Mouse (Mus musculus) kidney, embryonic 14.5 days (tissue): Measurements from ENCODE around the gene Tmem135. TPM values are rescaled to one million over a fixed set of nuclear protein-coding genes. Genes with fewer than 3 reads are reported as not detected.
A peak's percentile ranks its signal among the peaks of the same experiment; 100 is the strongest.

Experiments
- ATAC-seq: fragments of 200-750 bp; cut with Nextera tagmentation; 2 replicates; pipeline ENCODE4 v1.8.0; 2017; ENCODE audit warnings: moderate number of reproducible peaks, mild to moderate bottlenecking, moderate TSS enrichment, moderate library complexity; ENCODE audit not compliant: low FRiP score, low TSS enrichment
- H3K27ac ChIP-seq: fragments of 300-500 bp; sonication (generic); 2 replicates; pipeline ENCODE4 v1.5.1; 2014; ENCODE audit warnings: low read depth, mild to moderate bottlenecking, low read length, moderate library complexity, mixed read lengths
- H3K27me3 ChIP-seq: fragments of 300-500 bp; sonication (generic); 2 replicates; pipeline ENCODE4 v1.6.1; 2014; ENCODE audit warnings: mild to moderate bottlenecking, low read length; ENCODE audit not compliant: control insufficient read depth, insufficient read depth
- H3K36me3 ChIP-seq: fragments of 300-500 bp; sonication (generic); 2 replicates; pipeline ENCODE4 v1.6.1; 2014; ENCODE audit warnings: low read length, mixed read lengths; ENCODE audit not compliant: control insufficient read depth, insufficient read depth
- H3K4me1 ChIP-seq: fragments of 300-500 bp; sonication (generic); 2 replicates; pipeline ENCODE4 v1.6.1; 2014; ENCODE audit warnings: low read length, mixed read lengths; ENCODE audit not compliant: control insufficient read depth, insufficient read depth
- H3K4me2 ChIP-seq: fragments of 300-500 bp; sonication (generic); replicated peaks from 2 replicates; pipeline ENCODE4 v1.6.1; 2014; ENCODE audit warnings: low read depth, mild to moderate bottlenecking, low read length
- H3K4me3 ChIP-seq: fragments of 300-500 bp; sonication (generic); 2 replicates; pipeline ENCODE4 v1.5.1; 2014; ENCODE audit warnings: mild to moderate bottlenecking, low read length
- H3K9ac ChIP-seq: fragments of 300-500 bp; sonication (generic); 2 replicates; pipeline ENCODE4 v1.6.1; 2014; ENCODE audit warnings: low read depth, mild to moderate bottlenecking, low read length, moderate library complexity
- H3K9me3 ChIP-seq: fragments of 300-500 bp; sonication (generic); 2 replicates; pipeline ENCODE4 v1.6.1; 2016; ENCODE audit warnings: low read length; ENCODE audit not compliant: control insufficient read depth
- WGBS: fragments of 180-500 bp; shearing (Covaris S2); extraction: QIAGEN DNeasy Blood & Tissue Kit; methylation state at CpG from one replicate; pipeline ENCODE4 v1.1.7; 2014; 5-methylcytosine and 5-hydroxymethylcytosine counted together
- polyA plus RNA-seq: library from polyadenylated mRNA; unstranded; fragments of >200 nt; fragmentation: Nextera tagmentation; extraction: Ambion mirVana; gene quantifications from 2 replicates; pipeline ENCODE4 v1.2.1, GENCODE M21; 2014

Gene Tmem135
- polyA plus RNA-seq, result 19.2 and 31.9 TPM in 2 replicates

- no peaks in the 10 kb centered on the region for H3K27me3 ChIP-seq
- peak within 1 kb of the TSS; percentile 92 for H3K9ac ChIP-seq
- H3K27ac ChIP-seq, result peak within 1 kb of the TSS; percentile 92
- ATAC-seq, result peak; percentile 95
- H3K4me1 ChIP-seq, result peaks cover 42% of the 10 kb centered on the region
- H3K9me3 ChIP-seq, result no peaks in the 10 kb centered on the region
- under 1% methylated on average over 53 of the region's 62 CpGs for WGBS
- H3K4me2 ChIP-seq, result peak within 1 kb of the TSS; percentile 85
- H3K4me3 ChIP-seq, result peak within 1 kb of the TSS; percentile 93
- H3K36me3 ChIP-seq, result peaks cover 22% of the 10 kb centered on the region; the same call in 1 of the 2 replicates
Observed at GRCm38 (mm10) chr7:89404081-89404733, at the start of gene Tmem135, which contains the start of gene Fzd4. Gene Tmem135 (minus strand): TSS chr7:89404222. Gene Fzd4 (plus strand): TSS chr7:89404355.

- Histone ChIP-seq H3K4me2 (no peak overlapping the region), H3K9ac (no peak overlapping the region), H3K27ac (no peak overlapping the region), H3K4me1 (no peaks in the 10 kb centered on the region), H3K4me3 (no peak overlapping the region), H3K36me3 (no peaks in the 10 kb centered on the region), H3K27me3 (no peaks in the 10 kb centered on the region), H3K9me3 (no peaks in the 10 kb centered on the region)
- ATAC-seq, result no peak
- WGBS, result 68% methylated on average over 2 of the region's 2 CpGs
Observed at GRCm38 (mm10) chr7:89450312-89450711, 46.3 kb upstream of the Tmem135 start.

DNA sequence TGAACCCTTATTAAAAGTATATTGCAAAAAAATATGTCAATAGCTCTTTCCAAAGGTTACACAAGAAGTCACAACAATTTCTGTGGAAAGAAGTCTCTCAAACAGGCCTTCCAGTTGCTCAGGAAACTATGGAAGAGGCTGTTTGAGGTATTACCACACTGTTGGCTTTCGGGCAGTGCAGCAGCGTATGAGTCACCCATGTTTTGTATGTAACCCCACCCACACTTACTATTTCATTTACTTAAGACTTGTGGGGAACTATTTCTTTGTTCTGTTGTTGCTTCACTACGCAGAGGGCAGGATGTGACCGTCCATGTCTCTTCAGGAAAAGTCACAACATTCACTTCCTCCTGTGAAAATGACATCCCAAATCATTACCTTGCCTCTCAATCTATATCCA is 41.1 kb upstream of the Tmem135 start:
- Histone ChIP-seq H3K9me3 (no peaks in the 10 kb centered on the region), H3K27ac (no peak overlapping the region), H3K4me1 (no peaks in the 10 kb centered on the region), H3K4me3 (no peak overlapping the region), H3K4me2 (no peak overlapping the region), H3K27me3 (no peaks in the 10 kb centered on the region), H3K9ac (no peak overlapping the region), H3K36me3 (no peaks in the 10 kb centered on the region)
- ATAC-seq, result no peak
- WGBS, result 81% methylated on average over 4 of the region's 4 CpGs

- H3K4me1 ChIP-seq, result no peaks in the 10 kb centered on the region
- WGBS, result 77% methylated on average over 4 of the region's 4 CpGs
- ATAC-seq, result no peak
- no peak overlapping the region for H3K4me3 ChIP-seq
- no peaks in the 10 kb centered on the region for H3K36me3 ChIP-seq
- H3K27ac ChIP-seq, result no peak overlapping the region
- no peaks in the 10 kb centered on the region for H3K9me3 ChIP-seq
- no peaks in the 10 kb centered on the region for H3K27me3 ChIP-seq
- H3K9ac ChIP-seq, result no peak overlapping the region
- H3K4me2 ChIP-seq, result no peak overlapping the region
Observed at GRCm38 (mm10) chr7:89442242-89442641, 38.2 kb upstream of the Tmem135 start.

DNA sequence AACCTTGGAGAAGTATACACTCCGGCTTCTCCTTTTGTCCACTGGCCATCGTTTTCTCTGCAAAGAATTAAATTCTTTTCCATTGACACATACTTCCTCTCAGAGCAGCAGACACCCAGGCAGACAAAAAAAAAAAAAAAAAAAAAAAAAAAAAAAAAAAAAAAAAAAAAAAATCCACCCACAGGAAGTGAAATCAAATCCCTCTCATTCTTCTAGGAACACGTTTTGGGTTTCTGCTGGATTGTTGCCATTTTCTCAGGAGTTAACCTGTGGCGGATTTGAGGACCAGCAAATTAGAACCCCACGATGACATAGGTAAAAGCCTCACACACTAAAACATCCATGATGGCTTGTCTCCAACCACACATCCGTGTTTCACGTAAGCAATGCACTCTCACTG is 37.3 kb upstream of the Tmem135 start:
- WGBS, result 61% methylated on average over 7 of the region's 7 CpGs
- Histone ChIP-seq H3K9me3 (no peaks in the 10 kb centered on the region), H3K36me3 (no peaks in the 10 kb centered on the region), H3K9ac (no peak overlapping the region), H3K27me3 (no peaks in the 10 kb centered on the region), H3K4me2 (no peak overlapping the region), H3K27ac (no peak overlapping the region), H3K4me1 (no peaks in the 10 kb centered on the region), H3K4me3 (no peak overlapping the region)
- ATAC-seq, result no peak

- Histone ChIP-seq H3K4me1 (peaks cover 13% of the 10 kb centered on the region), H3K4me3 (no peak overlapping the region), H3K4me2 (no peak overlapping the region), H3K27ac (no peak overlapping the region), H3K9ac (no peak overlapping the region), H3K36me3 (no peaks in the 10 kb centered on the region), H3K27me3 (no peaks in the 10 kb centered on the region), H3K9me3 (no peaks in the 10 kb centered on the region)
- 39% methylated on average over 4 of the region's 4 CpGs for WGBS
- ATAC-seq, result peak; percentile 58; the same call in 1 of the 2 replicates
Observed at GRCm38 (mm10) chr7:89437589-89437988, 33.6 kb upstream of the Tmem135 start.

DNA sequence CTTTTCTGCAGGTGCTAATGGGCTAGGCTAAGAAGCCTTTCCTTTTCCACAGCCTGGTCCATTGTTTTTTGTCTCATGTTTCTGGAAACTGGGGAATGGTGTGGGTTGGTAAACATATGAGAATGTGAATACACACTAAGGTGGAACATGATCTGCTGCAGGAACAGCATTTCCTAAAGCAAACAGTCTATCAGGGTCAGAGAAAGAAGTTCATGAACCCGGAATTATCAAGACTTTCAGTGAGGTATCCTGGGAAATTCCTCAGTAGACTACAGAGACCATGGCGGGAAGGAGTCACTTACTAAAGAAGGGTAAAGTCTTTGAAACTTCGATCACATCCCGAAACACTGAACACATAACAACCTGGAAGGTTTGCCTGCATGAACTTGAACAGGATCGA is 32.4 kb upstream of the Tmem135 start:
- H3K9me3 ChIP-seq, result no peaks in the 10 kb centered on the region
- no peak overlapping the region for H3K27ac ChIP-seq
- no peak overlapping the region for H3K9ac ChIP-seq
- no peak for ATAC-seq
- 74% methylated on average over 5 of the region's 5 CpGs for WGBS
- H3K4me3 ChIP-seq, result no peak overlapping the region
- no peaks in the 10 kb centered on the region for H3K27me3 ChIP-seq
- H3K36me3 ChIP-seq, result no peaks in the 10 kb centered on the region
- no peak overlapping the region for H3K4me2 ChIP-seq
- peaks cover 13% of the 10 kb centered on the region for H3K4me1 ChIP-seq

DNA sequence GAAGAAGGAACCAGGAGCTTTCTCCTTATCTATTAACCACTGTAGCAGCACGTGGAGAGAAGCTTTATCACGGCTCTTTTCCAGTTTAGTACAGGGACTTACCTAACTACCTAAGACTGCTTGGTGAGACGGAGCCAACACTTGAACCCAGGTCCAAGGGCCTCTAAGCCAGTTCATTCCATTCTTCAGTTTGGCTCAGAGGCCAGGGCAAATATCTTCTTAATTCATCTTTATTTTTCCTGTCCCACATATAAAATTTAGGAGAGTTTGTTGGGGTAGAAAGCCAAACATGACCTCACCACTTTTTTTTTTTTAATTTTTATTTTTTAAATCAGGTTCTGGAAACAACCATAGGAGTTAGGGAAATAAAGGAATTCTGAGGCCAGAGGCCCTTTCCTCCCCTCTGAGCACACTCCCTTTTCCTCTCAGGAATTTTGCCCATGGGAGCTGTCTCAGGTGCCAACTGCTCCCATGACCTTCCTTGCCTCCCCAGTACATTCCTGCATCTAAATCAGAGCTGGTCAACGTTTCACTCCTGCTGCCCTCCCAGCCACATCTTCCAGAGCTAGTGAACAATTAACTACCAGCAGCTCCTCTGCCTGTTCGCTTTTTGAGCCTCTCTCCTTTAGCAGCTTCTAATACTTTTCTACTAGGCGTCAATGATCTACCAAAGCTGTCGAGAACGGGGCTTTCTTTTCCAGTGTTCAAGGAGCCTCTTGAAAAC is 30.0 kb upstream of the Tmem135 start:
- Histone ChIP-seq H3K9ac (no peak overlapping the region), H3K4me1 (peaks cover 13% of the 10 kb centered on the region), H3K4me2 (peak overlapping the region; percentile 1; the same call in 1 of the 2 replicates), H3K4me3 (no peak overlapping the region), H3K27ac (peak overlapping the region; percentile 82), H3K9me3 (no peaks in the 10 kb centered on the region), H3K36me3 (no peaks in the 10 kb centered on the region), H3K27me3 (no peaks in the 10 kb centered on the region)
- ATAC-seq, result peak; percentile 81
- 44% methylated on average over 8 of the region's 8 CpGs for WGBS
